ENCODE assay signal across 8 mouse cellular contexts in the genomic region with DNA sequence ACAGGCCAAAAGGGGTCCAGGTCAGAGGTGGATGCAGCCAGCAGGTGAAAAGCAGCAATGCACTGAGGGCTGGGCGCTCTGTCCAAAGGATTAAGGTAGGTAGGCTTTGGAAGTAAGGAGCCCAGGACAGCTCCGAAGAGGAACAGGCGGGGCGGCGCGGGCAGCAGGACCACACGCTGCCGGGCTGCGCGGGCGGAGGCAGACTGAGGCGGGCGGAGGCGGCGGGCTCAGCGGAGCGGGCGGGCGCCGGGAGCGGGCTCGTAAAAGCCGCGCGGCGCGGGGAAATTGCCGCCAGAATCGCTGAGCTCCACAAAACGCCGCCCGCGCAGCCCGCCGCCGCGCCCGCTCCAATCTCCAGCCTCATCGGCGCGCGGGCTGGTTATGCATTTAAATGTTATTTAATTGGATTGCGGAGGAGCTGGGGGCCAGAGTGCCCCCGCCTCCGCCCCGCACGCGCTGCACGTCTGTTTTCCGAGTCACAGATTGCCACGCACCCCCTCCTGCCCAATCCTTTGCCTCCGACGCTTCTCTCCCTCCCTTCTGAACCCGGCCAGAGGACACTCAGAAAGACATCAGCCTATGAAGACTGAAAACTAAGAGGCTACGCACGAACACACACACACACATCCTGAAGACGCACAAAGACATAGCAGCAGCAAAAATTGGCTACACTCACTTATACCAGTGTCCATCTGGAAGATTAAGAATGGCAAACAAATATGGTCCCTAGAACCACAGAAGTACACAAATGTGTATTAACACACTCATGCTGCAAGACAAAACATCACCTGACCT. TPM values are rescaled to one million over a fixed set of nuclear protein-coding genes. Genes with fewer than 3 reads are reported as not detected.
DNase-seq lines count a peak whose midpoint lies in the region; ATAC-seq and TF ChIP-seq lines count a peak whose summit lies in the region.

No protein-coding gene starts in this region.

- H3K4me2 ChIP-seq in intestine, embryonic 16.5 days (ENCODE audit: low read depth, low read length) = peak overlapping the region; percentile 89
- peak overlapping the region; percentile 76 for H3K4me2 ChIP-seq in limb, embryonic 13.5 days (replicated peaks)
- peak overlapping the region; percentile 74 for H3K4me2 ChIP-seq in neural tube, embryonic 15.5 days

- H3K9ac ChIP-seq in intestine, embryonic 16.5 days (ENCODE audit: low read depth, low read length) = peak overlapping the region; percentile 66
- H3K9ac ChIP-seq in limb, embryonic 13.5 days = peak overlapping the region; percentile 65
- H3K9ac ChIP-seq in neural tube, embryonic 15.5 days (replicated peaks) = peak overlapping the region; percentile 61

- no peak for TF ChIP-seq CTCF in embryonic fibroblast, embryonic 13.5 days (IDR thresholded peaks at IDR 0.05; ENCODE audit: borderline replicate concordance, insufficient read depth, low read length)

- no peaks in the 10 kb centered on the region for H3K9me3 ChIP-seq in intestine, embryonic 16.5 days (ENCODE audit: control insufficient read depth, low read length)
- H3K9me3 ChIP-seq in limb, embryonic 13.5 days = no peaks in the 10 kb centered on the region
- no peaks in the 10 kb centered on the region for H3K9me3 ChIP-seq in neural tube, embryonic 15.5 days (replicated peaks)

- H3K4me1 ChIP-seq in embryonic fibroblast, embryonic 13.5 days (ENCODE audit: control insufficient read depth, insufficient read depth, low read length) = peaks cover 6% of the 10 kb centered on the region
- peaks cover 3% of the 10 kb centered on the region for H3K4me1 ChIP-seq in intestine, embryonic 16.5 days (ENCODE audit: control insufficient read depth, insufficient read depth, low read length)
- peaks cover 25% of the 10 kb centered on the region for H3K4me1 ChIP-seq in limb, embryonic 13.5 days
- H3K4me1 ChIP-seq in neural tube, embryonic 15.5 days = peaks cover 36% of the 10 kb centered on the region

- TF ChIP-seq POLR2A in embryonic fibroblast, embryonic 13.5 days (IDR thresholded peaks at IDR 0.05; ENCODE audit: low read depth, low read length) = no peak

- ATAC-seq in intestine, embryonic 16.5 days = peak; percentile 59
- peak; percentile 65; the same call in 1 of the 2 replicates for ATAC-seq in limb, embryonic 13.5 days (ENCODE audit: low FRiP score, low read depth)
- ATAC-seq in neural tube, embryonic 15.5 days (ENCODE audit: low FRiP score) = peak; percentile 82

- no peaks in the 10 kb centered on the region for H3K36me3 ChIP-seq in intestine, embryonic 16.5 days (ENCODE audit: control insufficient read depth, insufficient read depth, low read length)
- H3K36me3 ChIP-seq in limb, embryonic 13.5 days = no peaks in the 10 kb centered on the region
- H3K36me3 ChIP-seq in neural tube, embryonic 15.5 days = no peaks in the 10 kb centered on the region

- peak; percentile 57 for DNase-seq in gastrocnemius, postnatal 14 days
- DNase-seq in gastrocnemius, adult 8-10 months (ENCODE audit: low spot score in 2 of 2) = no peak
- peak; percentile 51 for DNase-seq in adrenal gland, postnatal 25 days
- no peak for DNase-seq in spleen, adult 18-20 months

- WGBS in intestine, embryonic 16.5 days = under 1% methylated on average over 54 of the region's 57 CpGs
- under 1% methylated on average over 57 of the region's 57 CpGs for WGBS in limb, embryonic 13.5 days
- under 1% methylated on average over 48 of the region's 57 CpGs for WGBS in neural tube, embryonic 15.5 days

- intact Hi-C loops in gastrocnemius, postnatal 14 days (cut with DNase I; ENCODE audit: low total_unique reads) = no loop called here

- peak overlapping the region; percentile 31 for H3K4me3 ChIP-seq in embryonic fibroblast, embryonic 13.5 days (ENCODE audit: insufficient read depth, low read length)
- H3K4me3 ChIP-seq in intestine, embryonic 16.5 days (ENCODE audit: low read length) = peak overlapping the region; percentile 48
- peak overlapping the region; percentile 46 for H3K4me3 ChIP-seq in limb, embryonic 13.5 days
- H3K4me3 ChIP-seq in neural tube, embryonic 15.5 days (replicated peaks) = peak overlapping the region; percentile 42

- peaks cover 44% of the 10 kb centered on the region for H3K27me3 ChIP-seq in intestine, embryonic 16.5 days (replicated peaks; ENCODE audit: control insufficient read depth, insufficient read depth, low read length)
- peaks cover 69% of the 10 kb centered on the region for H3K27me3 ChIP-seq in limb, embryonic 13.5 days
- H3K27me3 ChIP-seq in neural tube, embryonic 15.5 days (replicated peaks) = 0 out of 2 replicates have a peak, but pooled peaks cover 8% of the 10 kb centered on the region

- no peak overlapping the region for H3K27ac ChIP-seq in embryonic fibroblast, embryonic 13.5 days (ENCODE audit: insufficient read depth, low read length)
- no peak overlapping the region for H3K27ac ChIP-seq in intestine, embryonic 16.5 days (ENCODE audit: low read length)
- no peak overlapping the region for H3K27ac ChIP-seq in limb, embryonic 13.5 days
- H3K27ac ChIP-seq in neural tube, embryonic 15.5 days (replicated peaks) = peak overlapping the region; percentile 91

RNA-seq across cellular contexts. Expression of gene Smug1, which starts 20.1 kb away (rescaled TPM):
- 10 to 100 TPM; 10.6 to 11.6 TPM for total RNA-seq in gastrocnemius, postnatal 14 days (2021)
- 10 to 100 TPM in 3 of 4 experiments, 1 to 10 TPM in 1; 10.0 to 19.3 (median 12.3) TPM for total RNA-seq in gastrocnemius, adult 8-10 months (2022)
- 12.1 and 19.9 TPM in 2 replicates for total RNA-seq in adrenal gland, postnatal 25 days (2021)
- polyA plus RNA-seq in embryonic fibroblast, embryonic 13.5 days (2011; ENCODE audit: insufficient read length, low read depth, missing spikeins) = 10.4 and 11.0 TPM in 2 replicates
- polyA plus RNA-seq in intestine, embryonic 16.5 days (2015; fragmentation: Nextera tagmentation; extraction: Ambion mirVana) = 20.2 and 22.1 TPM in 2 replicates
- 15.6 and 16.7 TPM in 2 replicates for polyA plus RNA-seq in limb, embryonic 13.5 days (2015; fragmentation: Nextera tagmentation; extraction: Ambion mirVana)
- 25.8 and 30.9 TPM in 2 replicates for polyA plus RNA-seq in neural tube, embryonic 15.5 days (2015; fragmentation: Nextera tagmentation; extraction: Ambion mirVana)

Comparison
In these comparisons a context has a peak if more than half of its experiments do, and no peak if none do; other contexts are left out.
1. DNase-seq: peak in gastrocnemius, postnatal 14 days (single experiment) and adrenal gland, postnatal 25 days (single experiment); none in gastrocnemius, adult 8-10 months (0 of 2) and spleen, adult 18-20 months (0 of 2).
2. Peak in every context shown above with its lines, with median percentiles within 50 percentile points of each other: H3K4me3 ChIP-seq, ATAC-seq, H3K4me2 ChIP-seq and H3K9ac ChIP-seq.